Mouse (Mus musculus): ENCODE results near the gene Tnfrsf26.
"Not testable (repeated sequence)": the region's sequence is repeated elsewhere in the genome, so short reads cannot be mapped to it uniquely, and the experiment has no call there.

Tnfrsf26 gene

DNA sequence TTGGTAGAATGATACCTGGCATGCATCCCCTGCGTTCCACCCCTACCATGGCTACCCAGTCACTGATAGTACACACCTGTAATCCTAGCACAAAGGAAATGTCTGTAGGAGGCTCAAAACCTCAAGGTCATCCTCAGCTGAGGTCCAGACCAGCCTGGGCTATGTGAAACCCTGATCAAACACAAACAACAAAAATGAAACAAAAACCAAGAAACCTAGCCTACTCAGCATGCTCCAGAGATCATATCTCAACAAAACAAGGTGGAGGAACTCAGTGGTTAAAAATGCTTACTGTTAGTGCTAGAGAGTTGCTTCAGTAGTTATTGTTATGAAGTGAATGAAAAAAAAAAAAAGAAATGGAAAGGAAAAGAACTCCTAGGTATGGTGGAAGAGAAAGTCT is at the start of gene Tnfrsf26:
Gene Tnfrsf26, minus strand, starts transcription at position 183 of the 400 bp plus-strand sequence.
- DNase-seq (ENCODE audit: low read depth, low spot score): no peak

GRCm38 (mm10) chr7:143666427-143667311 is 38.1 kb upstream of the Tnfrsf26 start:
- DNase-seq (ENCODE audit: low read depth, low spot score): no peak

- no peak for DNase-seq (ENCODE audit: low read depth, low spot score)
These were observed 34.9 kb upstream of the Tnfrsf26 start for GRCm38 (mm10) chr7:143663470-143663869.

- no peak for DNase-seq (ENCODE audit: low read depth, low spot score)
These were observed 32.3 kb upstream of the Tnfrsf26 start for GRCm38 (mm10) chr7:143660797-143661196.

DNA sequence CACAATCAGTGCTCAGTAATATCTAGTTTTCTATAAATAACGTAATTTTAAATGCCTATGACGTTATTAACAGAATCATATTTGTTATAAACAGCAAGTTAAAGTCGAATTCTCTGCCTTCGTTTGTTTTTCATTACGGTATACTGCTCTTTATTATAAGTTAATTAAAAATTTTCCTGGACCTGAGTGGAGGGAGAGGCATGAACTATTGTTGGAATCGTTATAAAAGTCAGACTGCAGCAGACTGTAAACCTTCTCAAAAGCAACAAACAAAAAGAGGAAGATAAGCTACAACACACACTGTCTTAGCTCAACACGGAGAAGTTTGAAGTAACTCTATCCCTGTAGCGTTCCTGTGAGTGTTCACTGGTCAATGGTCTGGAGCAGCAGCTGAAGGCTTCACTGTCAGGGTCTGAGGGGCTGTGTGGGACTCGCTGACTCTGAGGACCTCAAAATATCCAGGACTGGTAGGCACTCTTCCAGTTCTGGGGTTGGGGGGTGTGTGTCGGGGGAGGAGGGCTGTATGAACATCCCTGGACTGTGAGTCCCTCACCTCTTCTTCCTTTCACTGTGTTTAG is 21.3 kb upstream of the Tnfrsf26 start:
- DNase-seq (ENCODE audit: low read depth, low spot score): not testable (repeated sequence)

DNA sequence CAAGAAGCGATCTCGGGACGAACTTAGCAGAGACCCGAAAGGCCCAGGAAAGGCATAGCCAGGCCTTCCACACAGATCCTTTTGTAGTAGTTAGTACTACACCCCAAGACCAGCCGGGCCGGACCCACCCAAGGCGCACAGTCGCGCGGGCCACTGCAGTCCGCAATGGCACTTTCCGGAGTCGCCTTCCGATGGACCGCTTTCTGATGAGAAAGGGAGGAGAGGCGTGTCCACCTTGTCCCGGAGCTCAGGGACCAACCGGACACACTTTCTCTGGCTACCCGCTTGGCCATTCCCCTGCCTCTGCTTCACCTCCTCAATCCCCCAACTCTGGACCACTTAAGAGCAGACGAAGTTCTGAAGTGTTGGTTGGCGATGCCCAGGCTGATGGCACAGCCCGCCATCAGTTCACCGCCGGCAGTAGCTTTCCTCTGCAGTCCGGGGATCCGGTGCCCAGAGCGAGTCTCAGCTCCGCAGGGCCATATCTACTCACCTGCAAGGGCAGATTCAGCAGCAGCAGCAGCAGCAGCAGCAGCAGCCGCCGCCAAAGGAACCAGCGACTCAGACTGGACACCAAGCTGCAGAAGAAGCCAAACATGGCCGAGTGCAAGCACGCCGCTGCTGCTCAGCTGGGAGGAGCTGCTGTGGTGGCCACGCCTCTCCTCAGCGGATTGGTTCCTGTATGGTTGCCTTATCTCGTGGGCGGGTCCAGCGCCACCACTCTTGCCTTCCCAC is 20.7 kb upstream of the Tnfrsf26 start, which contains the start of gene Tnfrsf22:
Gene Tnfrsf22, minus strand, starts transcription at position 628 of the 735 bp plus-strand sequence.
- DNase-seq (ENCODE audit: low read depth, low spot score): peak; percentile 54

DNA sequence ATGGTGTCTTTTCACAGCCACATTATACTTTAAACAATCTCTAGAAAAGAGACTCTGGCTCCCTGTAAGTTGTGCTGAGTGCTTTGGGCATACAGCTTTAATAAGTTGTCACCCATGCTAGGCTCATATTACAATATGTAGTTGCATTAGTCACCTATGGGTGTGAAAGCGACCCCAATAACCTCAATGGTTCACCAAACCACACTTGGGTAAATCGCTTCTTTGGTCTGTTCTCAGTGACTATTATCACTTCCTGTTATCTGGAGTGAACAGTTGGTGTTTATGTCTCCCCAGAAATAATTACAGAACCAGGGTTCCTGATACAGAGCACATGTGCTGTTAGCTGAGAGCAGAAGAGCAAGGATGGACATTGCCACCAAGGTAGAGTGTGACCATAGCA is 15.4 kb upstream of the Tnfrsf26 start:
- DNase-seq (ENCODE audit: low read depth, low spot score): not testable (repeated sequence)

GRCm38 (mm10) chr7:143636674-143637073 is 8.2 kb upstream of the Tnfrsf26 start:
- DNase-seq (ENCODE audit: low read depth, low spot score): no peak

- DNase-seq (ENCODE audit: low read depth, low spot score): no peak
These were observed 3.0 kb upstream of the Tnfrsf26 start for GRCm38 (mm10) chr7:143631503-143631902.

GRCm38 (mm10) chr7:143629501-143629900 is 979 bp upstream of the Tnfrsf26 start:
- DNase-seq (ENCODE audit: low read depth, low spot score): no peak

DNA sequence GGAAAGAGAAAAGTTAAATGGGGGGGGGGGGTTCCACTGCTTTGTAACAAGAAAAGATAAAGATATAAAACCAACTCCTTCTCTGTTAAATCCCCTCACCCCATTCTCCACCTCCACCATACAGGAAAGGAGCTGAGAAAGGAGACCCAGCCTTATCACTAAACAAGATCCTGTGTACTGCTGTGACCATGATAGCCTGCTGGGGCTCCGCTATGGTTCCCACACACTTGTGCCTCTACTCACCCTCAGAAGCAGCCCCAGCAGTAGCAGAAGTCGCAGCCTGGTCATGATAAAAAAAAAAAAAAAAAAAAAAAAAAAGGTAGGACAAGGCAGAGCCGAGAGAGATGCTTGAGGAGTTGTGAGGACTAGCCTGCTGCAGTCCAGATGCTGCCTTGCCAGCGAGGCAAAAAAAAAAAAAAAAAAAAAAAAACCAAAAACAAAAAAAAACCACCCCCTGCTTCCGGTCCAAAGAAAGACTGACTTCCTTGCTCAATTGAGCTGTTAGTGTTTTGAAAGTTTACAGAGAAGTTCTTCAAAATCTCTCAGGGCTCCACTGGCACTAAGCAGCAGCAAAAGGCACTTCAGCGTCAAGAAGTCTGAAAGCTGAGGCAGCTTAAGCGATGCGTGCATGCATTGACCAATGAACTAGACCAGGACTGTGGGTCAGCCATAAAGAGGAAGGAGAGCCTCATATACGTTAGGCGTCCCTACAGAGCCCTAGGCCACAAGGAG is 801 bp downstream of the Tnfrsf26 start:
- no peak for DNase-seq (ENCODE audit: low read depth, low spot score)

- DNase-seq (ENCODE audit: low read depth, low spot score): no peak
These were observed 2.3 kb downstream of the Tnfrsf26 start for GRCm38 (mm10) chr7:143626178-143626577.

- no peak for DNase-seq (ENCODE audit: low read depth, low spot score)
These were observed 3.4 kb downstream of the Tnfrsf26 start for GRCm38 (mm10) chr7:143625151-143625550.

GRCm38 (mm10) chr7:143624561-143624960 is 4.0 kb downstream of the Tnfrsf26 start:
- no peak for DNase-seq (ENCODE audit: low read depth, low spot score)

- no peak for DNase-seq (ENCODE audit: low read depth, low spot score)
These were observed 7.6 kb downstream of the Tnfrsf26 start for GRCm38 (mm10) chr7:143620951-143621350.

DNA sequence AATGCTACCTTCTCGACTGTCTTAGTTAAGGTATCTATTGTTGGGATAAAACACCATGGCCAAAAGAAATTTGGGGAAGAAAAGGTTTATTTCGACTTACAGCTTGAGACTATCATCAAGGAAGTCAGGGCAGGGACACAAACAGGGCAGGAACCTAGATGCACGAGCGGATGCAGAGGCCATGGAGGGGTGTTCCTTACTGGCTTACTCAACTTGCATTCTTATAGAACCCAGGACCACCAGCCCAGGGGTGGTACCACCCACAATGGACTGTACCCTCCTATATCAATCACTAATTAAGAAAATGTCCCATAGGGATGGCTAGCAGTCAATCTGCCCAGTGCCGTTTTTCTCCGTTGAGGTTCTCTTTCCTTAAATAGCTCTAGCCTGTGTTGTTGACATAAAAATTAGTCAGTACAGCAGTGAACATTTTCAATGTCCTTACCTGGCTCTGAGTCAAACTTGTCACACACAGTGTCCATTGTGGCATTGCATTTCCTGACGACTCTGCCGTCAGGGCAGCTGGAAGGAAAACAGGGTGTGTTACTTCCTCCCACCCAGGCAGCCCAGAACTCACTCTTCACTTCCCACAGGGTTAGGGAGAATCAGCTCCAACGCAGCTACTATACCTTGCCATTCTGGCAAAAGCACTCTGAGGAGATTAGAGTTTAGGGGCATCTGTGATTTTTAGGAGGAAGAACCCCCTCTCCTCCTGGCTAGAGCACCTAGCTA is 14.0 kb downstream of the Tnfrsf26 start:
- no peak for DNase-seq (ENCODE audit: low read depth, low spot score)

- no peak for DNase-seq (ENCODE audit: low read depth, low spot score)
These were observed 16.3 kb downstream of the Tnfrsf26 start for GRCm38 (mm10) chr7:143612215-143612614.

GRCm38 (mm10) chr7:143605321-143605720 is 23.2 kb downstream of the Tnfrsf26 start:
- no peak for DNase-seq (ENCODE audit: low read depth, low spot score)

DNA sequence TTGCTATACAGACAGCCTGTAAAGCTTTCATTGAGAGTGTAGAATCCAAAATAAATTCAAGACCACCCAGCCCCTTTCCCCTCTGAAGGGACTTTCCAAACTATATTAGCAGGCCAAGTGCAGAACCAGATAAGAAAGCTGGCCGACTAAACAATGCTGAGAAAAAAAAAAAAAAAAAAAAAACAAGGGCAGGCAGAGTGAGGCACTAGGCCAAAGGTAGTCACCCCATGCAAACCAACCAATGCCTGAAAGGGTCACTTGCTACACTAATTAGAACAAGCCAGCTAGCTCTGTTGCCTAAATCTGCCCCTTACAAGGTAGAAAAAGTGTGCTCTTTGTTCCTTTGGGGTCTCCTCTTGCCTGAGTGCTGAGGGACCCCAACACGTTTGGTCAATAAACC is 23.6 kb downstream of the Tnfrsf26 start:
- no peak for DNase-seq (ENCODE audit: low read depth, low spot score)

DNA sequence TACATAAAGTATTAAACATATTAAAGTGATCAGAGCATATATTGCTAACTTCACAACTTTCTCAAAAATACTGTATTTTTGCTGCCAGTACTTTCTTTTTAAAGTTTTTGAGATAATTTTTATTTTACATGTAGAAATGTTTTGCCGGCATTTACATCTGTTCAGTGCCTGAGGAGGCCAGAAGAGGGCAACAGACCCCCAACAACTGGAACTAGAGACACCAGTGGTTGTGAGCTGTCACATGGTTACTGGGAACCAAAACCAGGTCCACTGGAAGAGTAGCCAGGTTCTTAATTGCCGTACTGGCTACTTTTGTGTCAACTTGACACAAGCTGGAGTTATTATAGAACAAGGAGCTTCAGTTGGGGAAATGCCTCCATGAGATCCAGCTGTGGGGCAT is 26.8 kb downstream of the Tnfrsf26 start:
- no peak for DNase-seq (ENCODE audit: low read depth, low spot score)

GRCm38 (mm10) chr7:143600231-143600740 is 28.2 kb downstream of the Tnfrsf26 start:
- no peak for DNase-seq (ENCODE audit: low read depth, low spot score)

All from embryo, embryonic 11.5 days (tissue).